Mouse (Mus musculus): ENCODE measurements around the gene Trim47. TPM values are rescaled to one million over a fixed set of nuclear protein-coding genes. Genes with fewer than 3 reads are reported as not detected.

The Trim47 gene
- polyA plus RNA-seq, 1 experiment = 101 TPM

DNA sequence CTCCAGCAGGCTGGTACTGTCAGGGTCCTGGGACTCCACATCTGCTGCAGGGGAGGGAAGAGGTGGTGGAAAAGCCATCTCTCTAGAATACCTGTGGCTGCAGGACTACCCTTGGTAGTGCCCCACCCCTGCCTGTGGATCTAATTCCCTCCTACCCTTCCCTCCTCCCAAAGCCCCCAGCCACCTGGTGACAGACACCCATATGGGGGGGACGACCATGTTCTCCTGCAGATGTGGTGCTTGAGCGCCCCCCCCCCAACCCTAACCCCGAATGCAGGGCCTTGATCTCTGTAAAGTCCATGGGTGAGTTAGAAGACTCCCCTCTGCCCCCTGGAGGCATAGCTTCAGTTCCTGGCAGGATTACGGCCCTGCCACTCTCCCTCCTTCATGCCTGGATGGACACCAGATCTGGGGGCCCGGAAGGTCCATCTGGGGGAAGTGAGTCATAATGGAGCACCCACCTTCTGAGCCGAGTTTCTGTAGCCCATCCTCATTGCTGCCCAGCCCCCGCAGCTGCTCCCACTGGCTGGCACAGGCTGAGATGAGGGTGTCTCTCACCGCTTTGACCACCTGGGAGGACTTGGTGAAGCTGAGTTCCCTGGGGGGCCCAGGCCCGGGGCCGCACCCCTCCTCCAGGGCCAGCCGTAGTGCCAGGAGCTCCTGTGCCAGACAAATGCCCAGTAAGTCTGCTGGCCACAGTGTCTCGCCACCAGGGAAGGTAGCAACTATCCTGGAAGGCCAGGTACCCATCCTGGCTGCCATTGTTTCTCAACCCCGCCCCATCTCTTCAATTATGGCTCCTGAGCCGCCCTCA lies 19.8 kb downstream of the Trim47 start:
- H3K4me3 ChIP-seq = peak overlapping the region; percentile 78
- TF ChIP-seq POLR2A (IDR thresholded peaks at IDR 0.05; ENCODE audit: insufficient read length, low read depth) = peak; percentile 47
- TF ChIP-seq USF1 (IDR thresholded peaks at IDR 0.05; ENCODE audit: low read depth) = no peak
- no peak for TF ChIP-seq TCF12 (IDR thresholded peaks at IDR 0.05; ENCODE audit: insufficient read depth, poor library complexity, severe bottlenecking)
- no peak for TF ChIP-seq SRF (IDR thresholded peaks at IDR 0.05; ENCODE audit: control insufficient read depth, insufficient read length, low read depth)
- TF ChIP-seq MYOD1 (IDR thresholded peaks at IDR 0.05; ENCODE audit: control insufficient read depth in 1 of 3, insufficient read length in 2 of 3, low read depth in 2 of 3) = peak in 1 of 3 experiments; percentile 45
- no peak for TF ChIP-seq TCF3 (IDR thresholded peaks at IDR 0.05; ENCODE audit: insufficient read length, low read depth)
- no peak for TF ChIP-seq POLR2AphosphoS2 (IDR thresholded peaks at IDR 0.05; ENCODE audit: insufficient read length, low read depth)
- no peak for TF ChIP-seq MAX (IDR thresholded peaks at IDR 0.05; ENCODE audit: low read depth)
- TF ChIP-seq REST (IDR thresholded peaks at IDR 0.05; ENCODE audit: insufficient read depth, insufficient read length) = no peak
- TF ChIP-seq MYOG (IDR thresholded peaks at IDR 0.05; ENCODE audit: control insufficient read depth in 1 of 3, insufficient read depth in 1 of 3, insufficient read length in 2 of 3, low read depth in 2 of 3) = no peak
- TF ChIP-seq CEBPB (IDR thresholded peaks at IDR 0.05; ENCODE audit: insufficient read depth, poor library complexity, severe bottlenecking) = no peak
- TF ChIP-seq E2F4 (IDR thresholded peaks at IDR 0.05; ENCODE audit: insufficient read depth) = no peak
- H3K4me2 ChIP-seq (ENCODE audit: low read depth) = peak overlapping the region; percentile 92
- H3K36me3 ChIP-seq (ENCODE audit: control insufficient read depth, insufficient read depth) = no peaks in the 10 kb centered on the region
- peak overlapping the region; percentile 5 for H3ac ChIP-seq (ENCODE audit: control insufficient read depth, insufficient read length)
- no peaks in the 10 kb centered on the region for H3K27me3 ChIP-seq (ENCODE audit: control insufficient read depth, insufficient read depth, insufficient read length)
- peaks cover 11% of the 10 kb centered on the region for H3K79me2 ChIP-seq (ENCODE audit: control insufficient read depth, insufficient read depth)

- H3K4me3 ChIP-seq = peak overlapping the region; percentile 78
- peak overlapping the region; percentile 92 for H3K4me2 ChIP-seq (ENCODE audit: low read depth)
- H3ac ChIP-seq (ENCODE audit: control insufficient read depth, insufficient read length) = no peak overlapping the region
- H3K27me3 ChIP-seq (ENCODE audit: control insufficient read depth, insufficient read depth, insufficient read length) = no peaks in the 10 kb centered on the region
- no peak for TF ChIP-seq TCF3 (IDR thresholded peaks at IDR 0.05; ENCODE audit: insufficient read length, low read depth)
- no peak for TF ChIP-seq POLR2AphosphoS2 (IDR thresholded peaks at IDR 0.05; ENCODE audit: insufficient read length, low read depth)
- TF ChIP-seq CEBPB (IDR thresholded peaks at IDR 0.05; ENCODE audit: insufficient read depth, poor library complexity, severe bottlenecking) = no peak
- no peak for TF ChIP-seq MYOG (IDR thresholded peaks at IDR 0.05; ENCODE audit: control insufficient read depth in 1 of 3, insufficient read depth in 1 of 3, insufficient read length in 2 of 3, low read depth in 2 of 3)
- no peak for TF ChIP-seq USF1 (IDR thresholded peaks at IDR 0.05; ENCODE audit: low read depth)
- TF ChIP-seq TCF12 (IDR thresholded peaks at IDR 0.05; ENCODE audit: insufficient read depth, poor library complexity, severe bottlenecking) = no peak
- TF ChIP-seq REST (IDR thresholded peaks at IDR 0.05; ENCODE audit: insufficient read depth, insufficient read length) = no peak
- no peak for TF ChIP-seq MYOD1 (IDR thresholded peaks at IDR 0.05; ENCODE audit: control insufficient read depth in 1 of 3, insufficient read length in 2 of 3, low read depth in 2 of 3)
- TF ChIP-seq MAX (IDR thresholded peaks at IDR 0.05; ENCODE audit: low read depth) = no peak
- TF ChIP-seq E2F4 (IDR thresholded peaks at IDR 0.05; ENCODE audit: insufficient read depth) = no peak
- no peak for TF ChIP-seq POLR2A (IDR thresholded peaks at IDR 0.05; ENCODE audit: insufficient read length, low read depth)
- TF ChIP-seq SRF (IDR thresholded peaks at IDR 0.05; ENCODE audit: control insufficient read depth, insufficient read length, low read depth) = no peak
- H3K36me3 ChIP-seq (ENCODE audit: control insufficient read depth, insufficient read depth) = no peaks in the 10 kb centered on the region
- H3K79me2 ChIP-seq (ENCODE audit: control insufficient read depth, insufficient read depth) = peaks cover 11% of the 10 kb centered on the region
Measured at GRCm38 (mm10) chr11:116106154-116106962, 20.7 kb downstream of the Trim47 start.

GRCm38 (mm10) chr11:116105065-116105464 lies 21.9 kb downstream of the Trim47 start:
- Histone ChIP-seq H3ac (ENCODE audit: control insufficient read depth, insufficient read length) (no peak overlapping the region), H3K79me2 (ENCODE audit: control insufficient read depth, insufficient read depth) (peaks cover 11% of the 10 kb centered on the region), H3K27me3 (ENCODE audit: control insufficient read depth, insufficient read depth, insufficient read length) (no peaks in the 10 kb centered on the region), H3K4me2 (ENCODE audit: low read depth) (no peak overlapping the region), H3K36me3 (ENCODE audit: control insufficient read depth, insufficient read depth) (no peaks in the 10 kb centered on the region), H3K4me3 (no peak overlapping the region)
- TF ChIP-seq REST (IDR thresholded peaks at IDR 0.05; ENCODE audit: insufficient read depth, insufficient read length) = no peak
- no peak for TF ChIP-seq E2F4 (IDR thresholded peaks at IDR 0.05; ENCODE audit: insufficient read depth)
- TF ChIP-seq TCF12 (IDR thresholded peaks at IDR 0.05; ENCODE audit: insufficient read depth, poor library complexity, severe bottlenecking) = no peak
- no peak for TF ChIP-seq POLR2AphosphoS2 (IDR thresholded peaks at IDR 0.05; ENCODE audit: insufficient read length, low read depth)
- TF ChIP-seq MYOD1 (IDR thresholded peaks at IDR 0.05; ENCODE audit: control insufficient read depth in 1 of 3, insufficient read length in 2 of 3, low read depth in 2 of 3) = no peak
- no peak for TF ChIP-seq MYOG (IDR thresholded peaks at IDR 0.05; ENCODE audit: control insufficient read depth in 1 of 3, insufficient read depth in 1 of 3, insufficient read length in 2 of 3, low read depth in 2 of 3)
- no peak for TF ChIP-seq SRF (IDR thresholded peaks at IDR 0.05; ENCODE audit: control insufficient read depth, insufficient read length, low read depth)
- no peak for TF ChIP-seq USF1 (IDR thresholded peaks at IDR 0.05; ENCODE audit: low read depth)

GRCm38 (mm10) chr11:116104006-116104646 lies 22.9 kb downstream of the Trim47 start:
- H3K36me3 ChIP-seq (ENCODE audit: control insufficient read depth, insufficient read depth) = no peaks in the 10 kb centered on the region
- H3K4me3 ChIP-seq = no peak overlapping the region
- H3ac ChIP-seq (ENCODE audit: control insufficient read depth, insufficient read length) = no peak overlapping the region
- no peaks in the 10 kb centered on the region for H3K27me3 ChIP-seq (ENCODE audit: control insufficient read depth, insufficient read depth, insufficient read length)
- H3K79me2 ChIP-seq (ENCODE audit: control insufficient read depth, insufficient read depth) = peaks cover 11% of the 10 kb centered on the region
- TF ChIP-seq POLR2A (IDR thresholded peaks at IDR 0.05; ENCODE audit: insufficient read length, low read depth) (peak; percentile 7), CEBPB (IDR thresholded peaks at IDR 0.05; ENCODE audit: insufficient read depth, poor library complexity, severe bottlenecking) (no peak), MYOG (IDR thresholded peaks at IDR 0.05; ENCODE audit: control insufficient read depth in 1 of 3, insufficient read depth in 1 of 3, insufficient read length in 2 of 3, low read depth in 2 of 3) (peak in 1 of 3 experiments; percentile 25)
- H3K4me2 ChIP-seq (ENCODE audit: low read depth) = peak overlapping the region; percentile 57
